Mouse (Mus musculus): ENCODE results near the gene Bri3.

GRCm38 (mm10) chr5:144289769-144290440 lies 45.7 kb downstream of the Bri3 start:
- TF ChIP-seq CTCF (IDR thresholded peaks at IDR 0.05; ENCODE audit: low read depth, low read length) (no peak), POLR2A (IDR thresholded peaks at IDR 0.05; ENCODE audit: extremely low read depth, insufficient read depth, low read length) (no peak)
